Mouse (Mus musculus) ES-Bruce4 (cell line): ENCODE measurements around the gene Bax. TPM values are rescaled to one million over a fixed set of nuclear protein-coding genes. Genes with fewer than 3 reads are reported as not detected.
A peak's percentile ranks its signal among the peaks of the same experiment; 100 is the strongest.

ENCODE experiments used
- H3K27ac ChIP-seq: 2 replicates; pipeline ENCODE4 v1.5.1; 2012; ENCODE audit warnings: low read length, inconsistent platforms; ENCODE audit not compliant: insufficient read depth
- H3K27me3 ChIP-seq: 2 replicates; pipeline ENCODE4 v1.6.1; 2012; ENCODE audit warnings: mild to moderate bottlenecking, low read length, inconsistent platforms; ENCODE audit not compliant: control insufficient read depth, poor library complexity, insufficient read depth, severe bottlenecking
- H3K36me3 ChIP-seq: 2 replicates; pipeline ENCODE4 v1.6.1; 2012; ENCODE audit warnings: inconsistent platforms, mild to moderate bottlenecking, low read length, moderate library complexity; ENCODE audit not compliant: control insufficient read depth, poor library complexity, insufficient read depth, severe bottlenecking
- H3K4me1 ChIP-seq: one replicate; pipeline ENCODE4 v1.8.1; 2011; ENCODE audit warnings: low read length; ENCODE audit not compliant: control insufficient read depth, insufficient read depth
- H3K4me3 ChIP-seq: 2 replicates; pipeline ENCODE4 v1.5.1; 2011; ENCODE audit warnings: low read depth, mild to moderate bottlenecking, low read length
- H3K9ac ChIP-seq: 2 replicates; pipeline ENCODE4 v1.6.1; 2012; ENCODE audit warnings: low read depth, mild to moderate bottlenecking, inconsistent platforms; ENCODE audit not compliant: poor library complexity, severe bottlenecking
- H3K9me3 ChIP-seq: replicated peaks from 2 replicates; pipeline ENCODE4 v1.6.1; 2012; ENCODE audit warnings: mild to moderate bottlenecking, low read length, inconsistent platforms; ENCODE audit not compliant: control insufficient read depth, poor library complexity, insufficient read depth, severe bottlenecking
- CTCF ChIP-seq: IDR thresholded peaks from one replicate; pipeline ENCODE4 v1.8.1; 2011; ENCODE audit warnings: low read depth, low read length
- EP300 ChIP-seq: IDR thresholded peaks from 2 replicates; pipeline ENCODE4 v1.6.1; 2011; ENCODE audit warnings: low read depth, low read length; ENCODE audit not compliant: insufficient read depth
- POLR2A ChIP-seq: IDR thresholded peaks from one replicate; pipeline ENCODE4 v1.8.1; 2011; ENCODE audit warnings: low read length; ENCODE audit not compliant: insufficient read depth
- polyA plus RNA-seq: library from polyadenylated mRNA; stranded (reverse); fragments of >200 nt; gene quantifications from 2 replicates; pipeline ENCODE4 v1.2.4, GENCODE M21; 2011; ENCODE audit warnings: low read depth; ENCODE audit not compliant: missing spikeins, insufficient read depth, insufficient read length

Gene Bax
- 250 and 287 TPM in 2 replicates for polyA plus RNA-seq

DNA sequence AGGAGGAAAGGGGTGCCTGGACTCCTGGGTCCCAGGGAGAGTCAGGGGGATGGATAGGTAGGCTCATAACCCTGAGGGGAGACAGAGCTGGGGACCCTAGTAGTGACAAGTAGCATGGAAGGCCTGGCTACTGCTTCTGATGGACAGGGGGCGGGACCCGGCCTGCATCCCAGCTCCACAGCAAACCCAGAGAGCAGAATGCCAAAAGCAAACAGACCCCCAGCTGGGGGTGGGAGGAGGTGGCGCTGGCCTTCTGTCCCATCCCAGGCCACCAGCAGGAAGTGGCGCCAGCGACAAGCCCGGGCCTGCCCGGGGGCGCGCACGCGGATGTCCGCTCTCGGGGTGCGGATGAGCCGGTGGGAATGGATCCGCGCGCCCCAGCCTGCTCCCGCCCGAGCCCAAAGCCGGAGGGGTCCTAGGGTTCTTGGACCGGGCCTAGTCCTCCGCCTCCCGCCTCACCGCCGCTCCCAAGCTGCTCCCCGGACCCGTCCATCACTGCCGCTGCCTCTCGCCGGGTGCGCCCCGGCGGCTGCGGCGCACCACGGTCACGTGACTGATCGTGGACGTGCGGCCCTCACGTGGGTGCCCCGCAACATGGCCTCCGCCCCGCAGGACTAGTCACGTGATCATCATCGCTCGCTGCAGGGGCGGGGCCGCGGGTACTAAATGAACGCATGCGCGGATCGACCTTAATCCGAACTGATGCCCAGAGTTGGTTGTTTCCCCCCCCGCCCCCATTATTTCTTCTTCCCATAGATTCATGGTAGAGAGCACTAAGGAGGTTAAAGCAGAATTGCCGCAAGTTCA lies at the start of gene Bax:
Gene Bax (minus strand): TSS at position 616 of the 807 bp plus-strand sequence.
- Histone ChIP-seq H3K9me3 (no peaks in the 10 kb centered on the region), H3K27ac (peak within 1 kb of the TSS; percentile 78)

DNA sequence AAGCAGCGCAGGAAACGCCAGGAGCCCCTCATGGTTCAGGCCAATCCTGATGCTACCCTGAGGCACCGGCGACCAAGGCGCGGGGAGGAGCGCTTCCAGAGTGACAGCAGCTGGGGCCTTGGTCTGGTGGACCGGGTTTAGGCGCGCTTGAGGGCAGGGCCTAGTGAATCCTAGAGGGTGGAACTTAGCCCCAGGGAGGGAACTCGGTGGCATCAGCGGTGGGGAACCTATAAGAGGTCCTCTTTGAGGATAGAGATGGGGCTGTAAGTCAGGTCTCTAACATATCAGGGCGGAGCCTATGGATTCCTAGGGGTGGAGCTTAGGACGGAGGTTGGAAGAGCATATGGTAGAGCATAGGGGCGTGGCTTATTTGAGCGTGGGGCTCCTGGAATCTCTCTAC lies 48.7 kb upstream of the Bax start:
- H3K27ac ChIP-seq, result no peak overlapping the region
- H3K9ac ChIP-seq, result no peak overlapping the region
- peak overlapping the region; percentile 15; the same call in 1 of the 2 replicates for H3K4me3 ChIP-seq
- H3K9me3 ChIP-seq, result no peaks in the 10 kb centered on the region
- TF ChIP-seq POLR2A (no peak), EP300 (no peak), CTCF (no peak)
- H3K4me1 ChIP-seq, result peaks cover 9% of the 10 kb centered on the region
- no peaks in the 10 kb centered on the region for H3K27me3 ChIP-seq
- H3K36me3 ChIP-seq, result no peaks in the 10 kb centered on the region

More for the DNA sequence above, at the start of gene Bax:
- Histone ChIP-seq H3K27me3 (no peaks in the 10 kb centered on the region), H3K36me3 (peaks cover 30% of the 10 kb centered on the region), H3K4me1 (no peaks in the 10 kb centered on the region), H3K4me3 (peak within 1 kb of the TSS; percentile 74), H3K9ac (peak within 1 kb of the TSS; percentile 90)
- TF ChIP-seq POLR2A, result peak; percentile 8
- peak; percentile 71; the same call in 1 of the 2 replicates for TF ChIP-seq EP300
- TF ChIP-seq CTCF, result no peak

DNA sequence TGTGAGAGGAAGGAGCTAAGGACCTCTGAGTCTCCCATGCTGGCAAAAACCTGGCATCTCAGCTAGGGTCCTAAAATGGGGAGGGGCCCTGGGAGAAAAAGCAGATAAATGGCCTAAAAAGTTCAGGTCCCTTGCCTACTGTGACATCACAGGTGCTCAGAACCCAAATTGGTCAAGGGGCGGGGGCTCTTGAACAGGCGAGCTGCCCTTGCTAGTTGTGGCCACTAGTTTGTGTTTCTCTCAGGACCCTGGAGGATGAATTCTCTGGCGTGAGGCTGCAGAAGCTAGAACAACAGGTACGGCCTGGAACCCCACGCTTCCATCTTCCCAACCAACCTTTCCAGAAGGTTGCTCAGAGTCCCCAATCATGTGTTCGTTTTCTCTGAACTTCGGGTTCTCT lies 47.7 kb upstream of the Bax start:
- no peak for TF ChIP-seq POLR2A
- no peak for TF ChIP-seq CTCF
- no peak for TF ChIP-seq EP300
- no peak overlapping the region for H3K4me3 ChIP-seq
- no peaks in the 10 kb centered on the region for H3K9me3 ChIP-seq
- no peak overlapping the region for H3K9ac ChIP-seq
- H3K4me1 ChIP-seq, result peaks cover 7% of the 10 kb centered on the region
- no peaks in the 10 kb centered on the region for H3K36me3 ChIP-seq
- H3K27me3 ChIP-seq, result no peaks in the 10 kb centered on the region
- 0 out of 2 replicates have a peak overlapping the region, but pooled peaks have one; percentile 7 for H3K27ac ChIP-seq

DNA sequence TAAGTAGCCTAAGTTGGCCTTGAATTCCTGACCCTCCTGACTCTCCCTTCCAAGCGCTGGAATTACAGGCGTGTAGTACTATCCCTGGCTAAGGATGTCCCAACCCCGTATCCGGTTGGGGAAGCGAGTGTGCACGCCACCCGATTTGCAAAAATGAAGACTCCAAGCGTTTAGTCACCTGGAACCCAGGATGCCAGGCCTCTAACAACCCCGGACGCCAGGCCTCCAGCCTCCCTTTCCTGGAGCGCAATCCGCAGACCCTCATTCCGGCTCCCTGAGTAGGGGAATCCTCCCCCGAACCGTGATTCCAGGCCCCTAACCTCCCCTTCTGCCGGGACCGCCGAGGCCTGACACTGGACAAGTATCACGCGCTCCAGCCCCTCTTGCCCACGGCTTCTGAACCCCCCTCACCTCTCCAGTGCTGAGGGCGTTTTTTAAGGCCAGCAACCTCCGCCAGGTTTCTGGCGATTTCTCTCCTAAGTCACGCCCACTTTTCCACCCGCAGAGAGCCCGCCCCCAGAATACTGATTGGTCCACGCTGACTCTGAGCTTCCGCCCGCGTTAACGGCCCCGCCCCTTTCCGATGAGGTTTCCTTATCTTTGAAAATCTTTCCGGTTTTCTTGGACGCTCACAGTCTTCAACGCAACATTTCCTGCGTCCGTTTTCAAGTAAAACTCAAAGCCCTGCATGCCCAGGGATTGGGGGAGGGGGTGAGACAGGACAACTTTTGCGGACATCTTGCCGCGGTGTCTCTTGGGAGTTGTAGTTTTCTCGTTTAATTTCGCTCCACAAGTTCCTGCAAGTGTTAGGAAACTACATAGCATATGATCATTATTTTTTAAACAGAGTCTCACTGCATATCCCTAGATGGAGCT lies 43.5 kb upstream of the Bax start, which contains the start of gene Nucb1:
Gene Nucb1 (minus strand): TSS at position 495 of the 876 bp plus-strand sequence.
- peak within 1 kb of the TSS; percentile 38 for H3K9ac ChIP-seq
- H3K4me1 ChIP-seq, result no peaks in the 10 kb centered on the region
- peak within 1 kb of the TSS; percentile 96 for H3K4me3 ChIP-seq

DNA sequence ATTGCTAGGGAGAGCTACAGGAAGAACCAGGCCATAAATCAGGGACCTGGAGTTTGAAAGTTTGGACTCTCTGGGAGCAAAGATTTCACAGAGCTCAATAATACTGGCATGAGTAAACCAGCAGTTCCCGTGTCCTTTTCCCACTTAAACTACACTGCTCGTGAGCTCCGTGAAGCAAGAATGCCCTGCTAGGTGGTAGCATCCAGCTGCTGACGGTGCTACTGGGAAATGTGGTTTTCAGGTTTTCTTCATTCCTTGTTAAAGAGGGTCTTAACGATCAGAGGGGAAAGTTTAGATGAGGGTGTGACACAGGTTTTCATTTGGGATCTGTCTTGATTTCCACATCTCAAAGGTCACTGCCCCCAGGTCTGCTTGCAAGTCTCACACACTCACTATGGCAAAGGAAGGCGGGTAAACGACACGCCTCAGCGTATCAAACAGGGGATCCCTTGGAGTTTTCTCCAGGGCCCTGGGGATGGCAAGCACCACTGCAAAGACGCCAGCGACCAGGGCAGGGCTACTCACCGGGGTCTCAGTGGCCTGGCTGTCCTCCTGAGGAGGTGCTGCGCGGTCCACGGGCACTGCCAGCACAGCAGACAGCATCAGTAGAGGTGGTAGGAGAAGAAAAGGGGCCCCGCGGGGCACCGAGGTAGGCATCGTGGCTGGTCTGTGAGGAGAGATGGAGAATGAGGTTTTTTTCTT lies 42.6 kb upstream of the Bax start:
- H3K9me3 ChIP-seq, result no peaks in the 10 kb centered on the region
- TF ChIP-seq EP300, result no peak
- H3K4me1 ChIP-seq, result no peaks in the 10 kb centered on the region
- peak overlapping the region; percentile 96 for H3K4me3 ChIP-seq
- H3K36me3 ChIP-seq, result 0 out of 2 replicates have a peak, but pooled peaks cover 2% of the 10 kb centered on the region
- peak overlapping the region; percentile 38 for H3K9ac ChIP-seq
- no peaks in the 10 kb centered on the region for H3K27me3 ChIP-seq
- no peak overlapping the region for H3K27ac ChIP-seq

More for the DNA sequence above, 43.5 kb upstream of the Bax start, which contains the start of gene Nucb1:
- Histone ChIP-seq H3K9me3 (no peaks in the 10 kb centered on the region), H3K27me3 (no peaks in the 10 kb centered on the region), H3K27ac (peak within 1 kb of the TSS; percentile 91), H3K36me3 (0 out of 2 replicates have a peak, but pooled peaks cover 2% of the 10 kb centered on the region)
- no peak for TF ChIP-seq CTCF
- TF ChIP-seq POLR2A, result peak; percentile 68
